Comparison of ENCODE assay signal across 11 mouse cellular contexts in the genomic region with DNA sequence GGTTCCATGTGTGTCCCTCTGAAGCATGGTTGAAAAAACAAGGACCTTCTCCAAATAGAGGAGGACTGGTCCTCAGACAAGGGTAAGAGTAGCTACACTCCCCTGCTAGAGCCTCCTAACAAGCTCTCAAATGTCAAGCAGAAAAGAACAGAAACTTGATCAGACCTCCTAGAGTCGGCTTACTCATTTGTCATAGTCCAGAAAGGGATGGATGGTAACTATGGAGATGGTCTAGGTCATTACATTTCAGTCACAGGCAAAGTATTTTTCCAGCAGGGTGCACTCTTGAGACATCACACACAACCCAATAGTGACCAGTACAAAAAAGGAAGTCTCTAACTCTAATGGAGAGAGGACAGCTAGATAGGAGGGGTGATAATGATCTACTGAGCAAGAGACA. TPM values are rescaled to one million over a fixed set of nuclear protein-coding genes. Genes with fewer than 3 reads are reported as not detected.
A peak's percentile ranks its signal among the peaks of the same experiment; 100 is the strongest.
DNase-seq lines count a peak whose midpoint lies in the region; ATAC-seq and TF ChIP-seq lines count a peak whose summit lies in the region.
"Had no signal": no experiment of that assay in that cellular context is flagged by ENCODE, and none has a peak within 500 bp of the region (broad histone marks: within the 10 kb centered on the region; RNA-seq: fewer than 3 reads in every experiment).

No protein-coding gene starts in this region.

- H3K4me2 ChIP-seq in forebrain, embryonic 13.5 days: no peak overlapping the region
- H3K4me2 ChIP-seq: limb, embryonic 15.5 days had no signal

- H3K4me1 ChIP-seq in liver, adult 2 months (ENCODE audit: control insufficient read depth, insufficient read depth, low read length): no peaks in the 10 kb centered on the region
- peaks cover 5% of the 10 kb centered on the region for H3K4me1 ChIP-seq in bone marrow macrophage, adult 2 months (ENCODE audit: control insufficient read depth, insufficient read depth, low read length)
- no peaks in the 10 kb centered on the region for H3K4me1 ChIP-seq in embryonic facial prominence, embryonic 10.5 days
- no peaks in the 10 kb centered on the region; the same call in 1 of the 2 replicates for H3K4me1 ChIP-seq in forebrain, embryonic 13.5 days
- H3K4me1 ChIP-seq: limb, embryonic 15.5 days had no signal

- 42% methylated on average over 1 of the region's 1 CpGs for WGBS in liver, adult 2 months
- 47% methylated on average over 1 of the region's 1 CpGs for WGBS in embryonic facial prominence, embryonic 10.5 days
- WGBS in forebrain, embryonic 13.5 days: 70% methylated on average over 1 of the region's 1 CpGs

- no peak overlapping the region for H3K4me3 ChIP-seq in liver, adult 2 months (ENCODE audit: insufficient read depth, low read depth, low read length)
- no peak overlapping the region for H3K4me3 ChIP-seq in bone marrow macrophage, adult 2 months (ENCODE audit: insufficient read depth, low read length)
- no peak overlapping the region for H3K4me3 ChIP-seq in embryonic facial prominence, embryonic 10.5 days
- H3K4me3 ChIP-seq in forebrain, embryonic 13.5 days: no peak overlapping the region
- H3K4me3 ChIP-seq: limb, embryonic 15.5 days had no signal

- DNase-seq in liver, adult 2 months (ENCODE audit: extremely low read depth, low read depth, low spot score): peak; percentile 17
- DNase-seq in liver (no peak), adipocyte (ENCODE audit: low spot score) (no peak)
- DNase-seq in kidney, postnatal 36 days: peak; percentile 23 to 40
- DNase-seq in embryonic facial prominence, embryonic 10.5 days (ENCODE audit: low spot score): no peak
- DNase-seq: right cerebral cortex, postnatal 14 days had no signal

- H3K79me2 ChIP-seq in liver, adult 2 months (ENCODE audit: control insufficient read depth, insufficient read depth, low read length): no peaks in the 10 kb centered on the region

- no peak overlapping the region for H3K9ac ChIP-seq in liver, adult 2 months (ENCODE audit: low read depth, low read length)
- H3K9ac ChIP-seq in forebrain, embryonic 13.5 days: no peak overlapping the region
- H3K9ac ChIP-seq: limb, embryonic 15.5 days had no signal

- no peaks in the 10 kb centered on the region for H3K27me3 ChIP-seq in liver, adult 2 months (ENCODE audit: control insufficient read depth, insufficient read depth, low read length)
- no peaks in the 10 kb centered on the region for H3K27me3 ChIP-seq in embryonic facial prominence, embryonic 10.5 days (replicated peaks; ENCODE audit: low read depth, poor library complexity, severe bottlenecking)
- H3K27me3 ChIP-seq in forebrain, embryonic 13.5 days: no peaks in the 10 kb centered on the region
- H3K27me3 ChIP-seq: limb, embryonic 15.5 days had no signal

- no peak for TF ChIP-seq POLR2A in liver, adult 2 months (IDR thresholded peaks at IDR 0.05; ENCODE audit: extremely low read depth, insufficient read depth, low read length)
- no peak for TF ChIP-seq POLR2A in bone marrow macrophage, adult 2 months (IDR thresholded peaks at IDR 0.05; ENCODE audit: borderline replicate concordance, low read depth, low read length)

- no peak overlapping the region for H3K27ac ChIP-seq in liver, adult 2 months (replicated peaks; ENCODE audit: insufficient read depth, low read depth, low read length)
- peak overlapping the region; percentile 32 for H3K27ac ChIP-seq in bone marrow macrophage, adult 2 months (ENCODE audit: insufficient read depth, low read depth, low read length)
- H3K27ac ChIP-seq in embryonic facial prominence, embryonic 10.5 days (replicated peaks): no peak overlapping the region
- no peak overlapping the region for H3K27ac ChIP-seq in forebrain, embryonic 13.5 days
- H3K27ac ChIP-seq: limb, embryonic 15.5 days had no signal

- ATAC-seq in neutrophil, adult 5-6 weeks (ENCODE audit: extremely low read depth, insufficient number of reproducible peaks, low FRiP score, poor library complexity, severe bottlenecking): peak; percentile 77
- no peak for ATAC-seq in forebrain, embryonic 13.5 days

- peak; percentile 31 for TF ChIP-seq CTCF in liver, adult 2 months (IDR thresholded peaks at IDR 0.05; ENCODE audit: low read depth, low read length)
- TF ChIP-seq CTCF in bone marrow macrophage, adult 2 months (IDR thresholded peaks at IDR 0.05; ENCODE audit: low read depth, low read length): no peak

- no peaks in the 10 kb centered on the region for H3K9me3 ChIP-seq in embryonic facial prominence, embryonic 10.5 days
- no peaks in the 10 kb centered on the region for H3K9me3 ChIP-seq in forebrain, embryonic 13.5 days (replicated peaks)
- H3K9me3 ChIP-seq: limb, embryonic 15.5 days had no signal

- H3K36me3 ChIP-seq in liver, adult 2 months (ENCODE audit: control insufficient read depth, insufficient read depth, low read length): peaks cover 21% of the 10 kb centered on the region
- H3K36me3 ChIP-seq in embryonic facial prominence, embryonic 10.5 days (replicated peaks): no peaks in the 10 kb centered on the region
- H3K36me3 ChIP-seq in forebrain, embryonic 13.5 days (ENCODE audit: poor library complexity, severe bottlenecking): no peaks in the 10 kb centered on the region
- H3K36me3 ChIP-seq: limb, embryonic 15.5 days had no signal

RNA-seq across cellular contexts. Expression of gene Fyb, which starts 21.9 kb away (rescaled TPM):
- total RNA-seq in liver, adult 2 months (2014; rRNA removed): 40.8 and 42.3 TPM in 2 replicates
- polyA plus RNA-seq in liver, adult 2 months (2012; rRNA removed): 61.4 and 98.2 TPM in 2 replicates
- 1,205 and 1,358 TPM in 2 replicates for polyA plus RNA-seq in bone marrow macrophage, adult 2 months (2012; ENCODE audit: insufficient read depth, insufficient read length, missing spikeins)
- total RNA-seq in neutrophil, adult 5-6 weeks (2017): 337 and 407 TPM in 2 replicates
- polyA plus RNA-seq in embryonic facial prominence, embryonic 10.5 days (2016; fragmentation: Nextera tagmentation; extraction: Ambion mirVana): 2.3 and 3.3 TPM in 2 replicates
- 1.6 and 2.4 TPM in 2 replicates for polyA plus RNA-seq in forebrain, embryonic 13.5 days (2015; fragmentation: Nextera tagmentation; extraction: Ambion mirVana)

RNA-seq across cellular contexts. Expression of gene C9, which starts 55.7 kb away (rescaled TPM):
- 259 and 275 TPM in 2 replicates for total RNA-seq in liver, adult 2 months (2014; rRNA removed)
- 60.7 and 78.4 TPM in 2 replicates for polyA plus RNA-seq in liver, adult 2 months (2012; rRNA removed)
- not detected in 2 replicates for polyA plus RNA-seq in bone marrow macrophage, adult 2 months (2012; ENCODE audit: insufficient read depth, insufficient read length, missing spikeins)
- not detected in 2 replicates for total RNA-seq in neutrophil, adult 5-6 weeks (2017)
- not detected in 2 replicates for polyA plus RNA-seq in embryonic facial prominence, embryonic 10.5 days (2016; fragmentation: Nextera tagmentation; extraction: Ambion mirVana)
- polyA plus RNA-seq in forebrain, embryonic 13.5 days (2015; fragmentation: Nextera tagmentation; extraction: Ambion mirVana): not detected in 2 replicates
- total RNA-seq: gastrocnemius, postnatal 4 days had no signal
- polyA plus RNA-seq: limb, embryonic 15.5 days had no signal

Comparison
In these comparisons a context has a peak if more than half of its experiments do, and no peak if none do; other contexts are left out.
1. DNase-seq: peak in liver, adult 2 months (single experiment) and kidney, postnatal 36 days (2 of 2); none in liver (single experiment), embryonic facial prominence, embryonic 10.5 days (single experiment) and adipocyte (single experiment).
2. RNA of gene Fyb, which starts 21.9 kb away (polyA plus RNA-seq): 1,205 to 1,358 TPM in bone marrow macrophage, adult 2 months and 61.4 to 98.2 TPM in liver, adult 2 months; 2.3 to 3.3 TPM in embryonic facial prominence, embryonic 10.5 days and 1.6 to 2.4 TPM in forebrain, embryonic 13.5 days; every median in the first group is over 10 times any median in the second.
3. RNA of gene C9, which starts 55.7 kb away (polyA plus RNA-seq): 60.7 to 78.4 TPM in liver, adult 2 months; not detected in bone marrow macrophage, adult 2 months, not detected in forebrain, embryonic 13.5 days and not detected in embryonic facial prominence, embryonic 10.5 days; every median in the first group is over 10 times any median in the second.